Mouse (Mus musculus) lung, embryonic 14.5 days (tissue): ENCODE measurements around the gene Vmn1r14. TPM values are rescaled to one million over a fixed set of nuclear protein-coding genes. Genes with fewer than 3 reads are reported as not detected.
"Not testable (repeated sequence)": the region's sequence is repeated elsewhere in the genome, so short reads cannot be mapped to it uniquely, and the experiment has no call there.

ENCODE experiments used
- ATAC-seq: fragments of 200-750 bp; cut with Nextera tagmentation; 2 replicates; pipeline ENCODE4 v1.8.0; 2017; ENCODE audit warnings: mild to moderate bottlenecking, moderate TSS enrichment, moderate library complexity; ENCODE audit not compliant: insufficient read depth
- DNase-seq: peaks from one replicate; pipeline ENCODE4 v3.0.0-alpha.2; 2015
- H3K27ac ChIP-seq: fragments of 300-500 bp; sonication (generic); 2 replicates; pipeline ENCODE4 v1.5.1; 2014; ENCODE audit warnings: low read depth, mild to moderate bottlenecking, moderate library complexity
- H3K27me3 ChIP-seq: fragments of 300-500 bp; sonication (generic); 2 replicates; pipeline ENCODE4 v1.6.1; 2014; ENCODE audit warnings: low read length, control low read depth; ENCODE audit not compliant: insufficient read depth
- H3K36me3 ChIP-seq: fragments of 300-500 bp; sonication (generic); 2 replicates; pipeline ENCODE4 v1.6.1; 2014; ENCODE audit warnings: control low read depth; ENCODE audit not compliant: insufficient read depth
- H3K4me1 ChIP-seq: fragments of 300-500 bp; sonication (generic); 2 replicates; pipeline ENCODE4 v1.6.1; 2014; ENCODE audit warnings: antibody characterized with exemption, control low read depth; ENCODE audit not compliant: insufficient read depth
- H3K4me2 ChIP-seq: fragments of 300-500 bp; sonication (generic); 2 replicates; pipeline ENCODE4 v1.6.1; 2014; ENCODE audit warnings: mild to moderate bottlenecking
- H3K4me3 ChIP-seq: fragments of 300-500 bp; sonication (generic); 2 replicates; pipeline ENCODE4 v1.5.1; 2014; ENCODE audit warnings: low read depth, low read length
- H3K9ac ChIP-seq: fragments of 300-500 bp; sonication (generic); 2 replicates; pipeline ENCODE4 v1.6.1; 2014
- H3K9me3 ChIP-seq: fragments of 300-500 bp; sonication (generic); 2 replicates; pipeline ENCODE4 v1.6.1; 2016; ENCODE audit warnings: low read depth, low read length, control low read depth
- CTCF ChIP-seq: IDR thresholded peaks from 2 replicates; pipeline ENCODE4 v1.5.1; 2016; ENCODE audit warnings: antibody characterized with exemption, low read depth
- WGBS: fragments of 180-500 bp; shearing (Covaris S2); extraction: QIAGEN DNeasy Blood & Tissue Kit; methylation state at CpG from one replicate; pipeline ENCODE4 v1.1.7; 2014; 5-methylcytosine and 5-hydroxymethylcytosine counted together
- polyA plus RNA-seq: library from polyadenylated mRNA; unstranded; fragments of >200 nt; fragmentation: Nextera tagmentation; extraction: Ambion mirVana; gene quantifications from 2 replicates; pipeline ENCODE4 v1.2.1, GENCODE M21; 2014

The Vmn1r14 gene
- polyA plus RNA-seq: not detected in 2 replicates

- Histone ChIP-seq H3K36me3 (no peaks in the 10 kb centered on the region), H3K4me2 (no peak within 1 kb of the TSS), H3K27me3 (no peaks in the 10 kb centered on the region), H3K27ac (no peak within 1 kb of the TSS), H3K9me3 (no peaks in the 10 kb centered on the region), H3K9ac (no peak within 1 kb of the TSS), H3K4me3 (no peak within 1 kb of the TSS), H3K4me1 (no peaks in the 10 kb centered on the region)
- 89% methylated on average over 3 of the region's 3 CpGs for WGBS
- TF ChIP-seq CTCF: no peak
- no peak for DNase-seq
- ATAC-seq: no peak
Observed at GRCm38 (mm10) chr6:57231386-57231785, at the start of gene Vmn1r14. Gene Vmn1r14 (plus strand): TSS chr6:57231686.

- H3K36me3 ChIP-seq, H3K4me3 ChIP-seq, H3K27ac ChIP-seq, H3K9me3 ChIP-seq, H3K27me3 ChIP-seq, H3K9ac ChIP-seq, H3K4me2 ChIP-seq, DNase-seq, H3K4me1 ChIP-seq, ATAC-seq: not testable (repeated sequence)
- 55% methylated on average over 3 of the region's 3 CpGs for WGBS
Observed at GRCm38 (mm10) chr6:57190016-57190415, 41.5 kb upstream of the Vmn1r14 start.

GRCm38 (mm10) chr6:57202990-57203389 lies 28.5 kb upstream of the Vmn1r14 start, which contains the start of gene Vmn1r13:
Gene Vmn1r13 (plus strand): TSS chr6:57203290.
- H3K4me1 ChIP-seq, H3K9ac ChIP-seq, H3K27me3 ChIP-seq, DNase-seq, H3K4me2 ChIP-seq, H3K36me3 ChIP-seq, H3K27ac ChIP-seq, ATAC-seq, H3K4me3 ChIP-seq, H3K9me3 ChIP-seq: not testable (repeated sequence)
- 92% methylated on average over 1 of the region's 1 CpGs for WGBS

DNA sequence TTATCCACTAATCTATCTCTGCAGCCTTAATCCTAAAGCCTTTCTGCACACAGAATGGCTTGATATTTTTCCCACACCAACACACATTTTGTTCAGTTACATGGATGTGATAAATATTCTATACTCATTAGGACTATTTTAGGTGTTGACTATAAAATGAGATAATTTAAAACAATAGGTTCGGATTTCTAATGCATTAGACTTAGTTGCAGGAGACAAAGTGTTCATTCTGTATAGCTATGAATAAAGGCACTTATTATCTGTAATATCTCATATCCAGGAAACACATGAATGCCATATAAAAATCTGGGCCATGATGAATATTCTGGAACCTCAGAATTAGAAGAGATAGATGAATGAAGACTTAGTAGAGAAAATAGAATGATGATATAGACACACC lies 26.2 kb downstream of the Vmn1r14 start, which contains the start of gene Vmn1r15:
Gene Vmn1r15 (plus strand): TSS at position 301 of the 400 bp plus-strand sequence.
- Histone ChIP-seq H3K4me1 (no peaks in the 10 kb centered on the region), H3K9ac (no peak within 1 kb of the TSS), H3K36me3 (no peaks in the 10 kb centered on the region), H3K27me3 (no peaks in the 10 kb centered on the region), H3K9me3 (no peaks in the 10 kb centered on the region), H3K27ac (no peak within 1 kb of the TSS), H3K4me2 (no peak within 1 kb of the TSS), H3K4me3 (no peak within 1 kb of the TSS)
- no peak for DNase-seq
- ATAC-seq: no peak
- no peak for TF ChIP-seq CTCF
- 80% methylated on average over 1 of the region's 1 CpGs for WGBS

- no peak for ATAC-seq
- Histone ChIP-seq H3K4me1 (no peaks in the 10 kb centered on the region), H3K9ac (no peak overlapping the region), H3K27me3 (no peaks in the 10 kb centered on the region), H3K27ac (no peak overlapping the region), H3K4me2 (no peak overlapping the region), H3K9me3 (no peaks in the 10 kb centered on the region), H3K36me3 (no peaks in the 10 kb centered on the region), H3K4me3 (no peak overlapping the region)
- no peak for DNase-seq
- TF ChIP-seq CTCF: no peak
- 71% methylated on average over 2 of the region's 2 CpGs for WGBS
Observed at GRCm38 (mm10) chr6:57260990-57261389, 29.5 kb downstream of the Vmn1r14 start.

DNA sequence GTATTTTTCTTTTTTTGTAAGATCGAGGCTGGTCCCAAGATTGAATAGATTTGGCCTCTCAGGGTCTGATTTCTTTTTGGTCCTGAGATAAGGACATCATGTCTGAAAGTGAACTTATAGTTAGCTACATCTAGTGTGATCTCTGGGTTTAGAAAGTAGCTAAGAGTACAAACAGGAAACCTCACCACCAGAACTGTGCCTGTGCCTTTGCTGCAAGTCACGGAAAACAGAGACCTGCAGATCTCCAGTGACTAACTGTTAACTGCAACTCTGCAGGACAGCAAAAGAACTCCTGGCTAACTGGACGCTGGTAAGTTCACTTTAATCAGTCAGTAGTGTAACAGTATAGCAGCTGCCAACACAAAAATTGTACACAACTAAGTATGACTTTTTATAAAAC lies 40.4 kb downstream of the Vmn1r14 start:
- DNase-seq (no peak), ATAC-seq (no peak)
- H3K27ac ChIP-seq: no peak overlapping the region
- TF ChIP-seq CTCF: no peak
- no peaks in the 10 kb centered on the region for H3K4me1 ChIP-seq
- no peak overlapping the region for H3K4me3 ChIP-seq
- no peaks in the 10 kb centered on the region for H3K9me3 ChIP-seq
- no peak overlapping the region for H3K4me2 ChIP-seq
- no peak overlapping the region for H3K9ac ChIP-seq
- no peaks in the 10 kb centered on the region for H3K27me3 ChIP-seq
- H3K36me3 ChIP-seq: no peaks in the 10 kb centered on the region
- WGBS: 64% methylated on average over 3 of the region's 3 CpGs

DNA sequence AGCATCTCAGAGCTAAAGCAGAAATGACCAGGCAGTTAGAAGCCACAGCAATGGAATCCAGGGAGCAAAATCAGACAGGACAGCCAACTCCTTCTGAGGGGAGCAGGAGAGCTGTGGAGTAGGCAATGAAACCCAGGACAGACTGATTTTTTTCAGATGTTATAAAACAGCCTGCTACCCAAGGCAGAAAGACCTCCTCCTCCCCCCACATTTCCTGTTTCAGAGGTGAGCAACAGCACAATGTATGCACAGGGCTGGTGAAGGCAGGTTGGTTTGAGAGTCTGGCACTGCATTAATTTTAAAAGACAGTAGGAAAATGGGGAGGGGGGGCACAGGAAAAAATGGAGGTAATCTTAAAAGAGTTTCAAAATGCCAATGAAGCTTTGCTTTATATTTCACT lies 41.0 kb downstream of the Vmn1r14 start:
- Histone ChIP-seq H3K27me3 (no peaks in the 10 kb centered on the region), H3K4me2 (no peak overlapping the region), H3K4me1 (no peaks in the 10 kb centered on the region), H3K4me3 (no peak overlapping the region), H3K27ac (no peak overlapping the region), H3K36me3 (no peaks in the 10 kb centered on the region), H3K9ac (no peak overlapping the region), H3K9me3 (no peaks in the 10 kb centered on the region)
- no peak for ATAC-seq
- no peak for TF ChIP-seq CTCF
- no peak for DNase-seq

DNA sequence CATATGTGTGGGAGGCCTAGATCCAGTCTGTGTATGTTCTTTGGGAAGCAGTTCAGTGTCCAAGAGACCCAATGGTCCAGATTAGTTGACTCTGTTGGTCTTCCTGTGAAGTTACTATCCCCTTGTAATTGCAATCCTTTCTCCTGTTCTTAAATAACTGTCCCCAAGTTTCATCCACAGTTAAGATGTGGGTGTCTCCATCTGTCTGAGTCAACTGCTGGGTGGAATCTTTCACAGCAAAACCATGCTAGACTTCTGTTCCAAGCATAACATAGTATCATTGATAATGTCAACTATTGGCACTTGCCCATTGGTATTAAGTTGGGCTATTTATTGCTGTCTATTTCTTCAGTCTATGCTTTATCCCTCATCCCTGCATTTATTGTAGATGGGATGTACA lies 47.5 kb downstream of the Vmn1r14 start:
- Histone ChIP-seq H3K4me1 (no peaks in the 10 kb centered on the region), H3K4me2 (no peak overlapping the region), H3K36me3 (no peaks in the 10 kb centered on the region), H3K27ac (no peak overlapping the region), H3K9me3 (no peaks in the 10 kb centered on the region), H3K4me3 (no peak overlapping the region), H3K27me3 (no peaks in the 10 kb centered on the region), H3K9ac (no peak overlapping the region)
- TF ChIP-seq CTCF: no peak
- ATAC-seq (no peak), DNase-seq (no peak)

Other genes with a start within 250 kb of the Vmn1r14 start
- not detected in 2 replicates for gene Vmn1r6, start 234.4 kb upstream of the Vmn1r14 start, polyA plus RNA-seq
- gene Vmn1r7, start 206.4 kb upstream of the Vmn1r14 start, polyA plus RNA-seq: not detected in 2 replicates
- not detected in 2 replicates for gene Vmn1r8, start 199.4 kb upstream of the Vmn1r14 start, polyA plus RNA-seq
- gene Vmn1r9, start 164.9 kb upstream of the Vmn1r14 start, polyA plus RNA-seq: not detected in 2 replicates
- gene Vmn1r10, start 122.2 kb upstream of the Vmn1r14 start, polyA plus RNA-seq: not detected in 2 replicates
- gene Vmn1r11, start 98.2 kb upstream of the Vmn1r14 start, polyA plus RNA-seq: not detected in 2 replicates
- not detected in 2 replicates for gene Vmn1r12, start 74.8 kb upstream of the Vmn1r14 start, polyA plus RNA-seq
- not detected in 2 replicates for gene Vmn1r13, start 28.4 kb upstream of the Vmn1r14 start, polyA plus RNA-seq
- not detected in 2 replicates for gene Vmn1r15, start 26.3 kb downstream of the Vmn1r14 start, polyA plus RNA-seq
- gene Vmn1r16, start 97.8 kb downstream of the Vmn1r14 start, polyA plus RNA-seq: not detected in 2 replicates
- not detected in 2 replicates for gene Vmn1r17, start 132.0 kb downstream of the Vmn1r14 start, polyA plus RNA-seq
- not detected in 2 replicates for gene Vmn1r18, start 164.1 kb downstream of the Vmn1r14 start, polyA plus RNA-seq
- not detected in 2 replicates for gene Vmn1r19, start 172.1 kb downstream of the Vmn1r14 start, polyA plus RNA-seq
- gene Vmn1r20, start 197.2 kb downstream of the Vmn1r14 start, polyA plus RNA-seq: not detected in 2 replicates